Mouse (Mus musculus): Measurements from ENCODE around the gene Arhgap28.

DNA sequence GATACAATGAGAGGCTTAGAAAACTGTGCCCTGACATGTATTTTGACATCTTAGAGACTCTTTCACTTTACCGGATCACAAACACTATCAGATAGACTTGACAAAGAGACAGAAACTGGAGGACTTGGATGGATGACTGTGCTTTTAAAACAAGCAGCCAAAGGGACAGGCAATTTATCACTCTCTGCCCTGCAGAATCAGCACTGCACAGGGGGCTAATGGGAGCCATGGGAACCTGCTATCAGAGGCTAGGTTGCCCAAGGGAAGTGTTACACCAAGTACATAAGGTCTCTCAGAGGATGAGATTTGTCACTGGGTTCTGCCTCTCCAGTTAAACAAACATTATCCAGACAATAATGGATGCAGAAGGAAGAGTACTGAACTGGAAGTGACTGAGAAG, 33.1 kb upstream of the Arhgap28 start:
- no peak for TF ChIP-seq CTCF (IDR thresholded peaks at IDR 0.05; ENCODE audit: borderline replicate concordance, insufficient read depth, low read depth, low read length)
- no peak for TF ChIP-seq POLR2A (IDR thresholded peaks at IDR 0.05; ENCODE audit: borderline replicate concordance, insufficient read depth, low read length)

Data from cerebellum, adult 2 months (tissue).